Mouse (Mus musculus) stomach, postnatal 0 days (tissue): ENCODE measurements at regions not wholly inside any gene's neighbourhood (a gene's known extent, or its start where the extent isn't known, plus 50 kb on each side); places are given as distances from the start of the nearest gene placed in this dataset.
A peak's percentile ranks its signal among the peaks of the same experiment; 100 is the strongest.

Experiments
- ATAC-seq: fragments of 200-750 bp; cut with Nextera tagmentation; 2 replicates; pipeline ENCODE4 v1.8.0; 2017; ENCODE audit not compliant: low FRiP score, low TSS enrichment
- DNase-seq: peaks from one replicate; pipeline ENCODE4 v3.0.0-alpha.2; 2016; ENCODE audit warnings: low spot score
- H3K27ac ChIP-seq: fragments of 300-500 bp; sonication (generic); replicated peaks from 2 replicates; pipeline ENCODE4 v1.5.1; 2014; ENCODE audit warnings: mild to moderate bottlenecking, control low read depth
- H3K27me3 ChIP-seq: fragments of 300-500 bp; sonication (generic); 2 replicates; pipeline ENCODE4 v1.6.1; 2014; ENCODE audit warnings: low read length; ENCODE audit not compliant: control insufficient read depth, insufficient read depth
- H3K36me3 ChIP-seq: fragments of 300-500 bp; sonication (generic); 2 replicates; pipeline ENCODE4 v1.6.1; 2014; ENCODE audit warnings: low read length, mixed read lengths; ENCODE audit not compliant: control insufficient read depth, insufficient read depth
- H3K4me1 ChIP-seq: fragments of 300-500 bp; sonication (generic); replicated peaks from 2 replicates; pipeline ENCODE4 v1.6.1; 2014; ENCODE audit warnings: antibody characterized with exemption; ENCODE audit not compliant: control insufficient read depth, insufficient read depth
- H3K4me2 ChIP-seq: fragments of 300-500 bp; sonication (generic); replicated peaks from 2 replicates; pipeline ENCODE4 v1.6.1; 2014; ENCODE audit warnings: low read depth, mild to moderate bottlenecking, control low read depth, moderate library complexity
- H3K4me3 ChIP-seq: fragments of 300-500 bp; sonication (generic); 2 replicates; pipeline ENCODE4 v1.5.1; 2014; ENCODE audit warnings: low read depth, low read length, control low read depth
- H3K9ac ChIP-seq: fragments of 300-500 bp; sonication (generic); 2 replicates; pipeline ENCODE4 v1.6.1; 2014; ENCODE audit warnings: mild to moderate bottlenecking, low read length, control low read depth, mixed read lengths
- H3K9me3 ChIP-seq: fragments of 300-500 bp; sonication (generic); 2 replicates; pipeline ENCODE4 v1.6.1; 2016; ENCODE audit warnings: low read length; ENCODE audit not compliant: control insufficient read depth
- CTCF ChIP-seq: IDR thresholded peaks from 2 replicates; pipeline ENCODE4 v1.5.1; 2016; ENCODE audit warnings: antibody characterized with exemption, low read depth, mild to moderate bottlenecking, moderate library complexity
- EP300 ChIP-seq: optimal IDR thresholded peaks from 2 replicates; pipeline ENCODE3; 2016; ENCODE audit warnings: antibody characterized with exemption
- WGBS: fragments of 180-500 bp; shearing (Covaris S2); extraction: QIAGEN DNeasy Blood & Tissue Kit; methylation state at CpG from one replicate; pipeline ENCODE4 v1.1.7; 2014; 5-methylcytosine and 5-hydroxymethylcytosine counted together

DNA sequence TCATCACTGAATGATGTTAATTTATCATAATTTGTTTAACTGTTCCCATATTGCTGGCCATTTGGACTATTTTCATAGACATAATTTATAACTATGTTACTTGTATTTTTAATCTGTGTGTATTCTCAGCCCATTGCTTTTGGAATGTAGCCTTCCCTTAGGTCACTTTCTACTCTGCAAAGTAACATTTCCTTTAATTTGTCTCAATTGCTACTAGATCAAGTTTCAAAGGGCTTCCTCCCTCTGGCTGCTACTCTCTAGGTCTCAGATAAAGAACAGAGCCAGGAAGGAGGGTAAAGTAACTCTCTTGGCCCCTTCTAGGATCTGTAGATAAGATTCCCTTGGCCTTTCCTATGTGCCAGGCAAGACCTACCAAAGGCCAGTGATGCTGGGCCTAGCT, 85.4 kb downstream of the Prlhr start:
- no peaks in the 10 kb centered on the region for H3K27me3 ChIP-seq
- ATAC-seq (no peak), DNase-seq (no peak)
- TF ChIP-seq EP300 (no peak), CTCF (no peak)
- no peak overlapping the region for H3K9ac ChIP-seq
- H3K27ac ChIP-seq = no peak overlapping the region
- H3K4me3 ChIP-seq = no peak overlapping the region
- H3K4me1 ChIP-seq = no peaks in the 10 kb centered on the region
- H3K9me3 ChIP-seq = no peaks in the 10 kb centered on the region
- H3K4me2 ChIP-seq = no peak overlapping the region
- H3K36me3 ChIP-seq = no peaks in the 10 kb centered on the region

DNA sequence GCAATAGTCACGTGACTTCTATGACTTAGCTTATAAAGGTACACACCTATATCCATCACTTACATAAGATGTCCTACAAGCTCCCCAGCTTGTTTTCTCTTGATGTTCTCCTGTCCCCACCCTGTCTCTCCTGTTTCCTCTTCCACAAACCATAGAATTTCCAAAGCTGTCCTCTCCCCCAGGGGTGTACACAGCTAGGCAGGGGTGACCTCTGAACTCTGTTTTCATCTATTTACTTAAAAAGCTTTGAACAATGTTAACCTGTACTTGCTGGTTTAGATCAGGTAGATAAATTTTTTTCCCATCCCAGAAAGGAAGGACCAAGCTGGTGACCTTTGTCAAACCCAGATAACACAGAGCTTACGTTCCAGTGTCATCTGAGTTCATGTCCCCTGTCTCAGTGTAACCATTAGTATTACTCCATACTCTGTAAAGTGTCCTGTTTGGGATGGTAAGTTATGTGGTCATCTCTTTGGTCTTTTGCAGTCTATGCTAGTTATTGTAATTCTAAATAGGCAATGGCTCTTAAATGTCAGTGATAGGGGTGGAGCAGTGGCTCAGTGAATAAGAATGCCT, 89.0 kb downstream of the Prlhr start:
- H3K9ac ChIP-seq = no peak overlapping the region
- no peak overlapping the region for H3K27ac ChIP-seq
- H3K4me3 ChIP-seq = no peak overlapping the region
- no peak for TF ChIP-seq EP300
- TF ChIP-seq CTCF = no peak
- H3K9me3 ChIP-seq = no peaks in the 10 kb centered on the region
- WGBS = 74% methylated on average over 2 of the region's 2 CpGs
- ATAC-seq = no peak
- no peaks in the 10 kb centered on the region for H3K36me3 ChIP-seq
- H3K4me1 ChIP-seq = no peaks in the 10 kb centered on the region
- no peak for DNase-seq
- no peak overlapping the region for H3K4me2 ChIP-seq
- no peaks in the 10 kb centered on the region for H3K27me3 ChIP-seq

DNA sequence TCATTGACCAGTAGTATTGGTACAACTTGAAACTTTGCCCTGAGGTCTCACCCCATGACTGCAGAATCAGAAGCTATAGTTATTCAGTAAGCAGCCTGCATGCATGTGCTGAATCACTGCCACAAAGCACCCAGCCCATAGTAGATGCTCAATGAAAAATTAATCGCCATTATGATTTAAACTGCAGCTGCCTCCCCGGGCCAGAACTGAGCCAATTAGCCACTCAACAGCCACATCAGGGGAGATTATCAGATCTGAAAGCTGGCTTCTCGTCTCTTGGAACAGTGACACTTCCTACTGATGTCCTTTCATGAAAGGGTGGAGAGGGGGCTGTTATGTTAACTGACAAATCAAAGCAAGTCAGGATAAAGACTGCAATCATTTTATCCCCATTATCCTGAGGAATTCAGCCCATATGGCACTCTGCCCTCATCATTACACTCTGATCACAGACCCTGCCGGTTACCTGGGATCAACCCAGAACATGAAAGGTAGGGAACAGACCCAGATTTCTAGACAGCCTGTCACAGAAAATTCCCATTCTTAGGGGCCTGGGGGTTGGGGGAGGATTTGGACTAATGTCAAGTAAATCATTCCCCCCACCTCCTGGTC, 104.0 kb downstream of the Prlhr start:
- H3K9ac ChIP-seq = no peak overlapping the region
- no peak overlapping the region for H3K4me3 ChIP-seq
- WGBS = 57% methylated on average over 4 of the region's 4 CpGs
- H3K9me3 ChIP-seq = no peaks in the 10 kb centered on the region
- no peaks in the 10 kb centered on the region for H3K4me1 ChIP-seq
- TF ChIP-seq CTCF (no peak), EP300 (no peak)
- DNase-seq (no peak), ATAC-seq (no peak)
- no peaks in the 10 kb centered on the region for H3K36me3 ChIP-seq
- no peak overlapping the region for H3K27ac ChIP-seq
- no peak overlapping the region for H3K4me2 ChIP-seq
- no peaks in the 10 kb centered on the region for H3K27me3 ChIP-seq

DNA sequence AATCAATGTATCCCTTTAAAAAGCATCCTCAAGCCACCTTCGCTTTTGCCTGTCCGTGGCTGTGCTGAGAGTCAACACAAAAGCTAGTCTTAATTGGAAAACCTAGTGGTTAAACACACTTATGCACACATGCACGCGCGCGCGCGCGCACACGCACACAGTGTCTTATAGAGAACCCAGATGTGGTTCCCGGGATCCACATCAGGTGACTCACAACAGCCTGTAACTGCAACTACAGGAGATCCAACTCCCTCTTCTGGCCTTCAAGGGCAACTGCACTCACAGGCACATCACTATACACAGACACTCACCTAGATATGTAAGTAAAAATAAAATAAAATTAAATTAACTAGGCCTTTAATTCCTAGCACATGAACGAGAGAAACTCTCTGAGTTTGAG, 118.4 kb upstream of the Fam204a start:
- DNase-seq (no peak), ATAC-seq (no peak)
- no peaks in the 10 kb centered on the region for H3K27me3 ChIP-seq
- H3K4me1 ChIP-seq = no peaks in the 10 kb centered on the region
- no peaks in the 10 kb centered on the region for H3K36me3 ChIP-seq
- WGBS = 92% methylated on average over 12 of the region's 12 CpGs
- H3K4me2 ChIP-seq = no peak overlapping the region
- H3K27ac ChIP-seq = no peak overlapping the region
- H3K9me3 ChIP-seq = no peaks in the 10 kb centered on the region
- no peak overlapping the region for H3K4me3 ChIP-seq
- no peak overlapping the region for H3K9ac ChIP-seq
- TF ChIP-seq EP300 (no peak), CTCF (no peak)

DNA sequence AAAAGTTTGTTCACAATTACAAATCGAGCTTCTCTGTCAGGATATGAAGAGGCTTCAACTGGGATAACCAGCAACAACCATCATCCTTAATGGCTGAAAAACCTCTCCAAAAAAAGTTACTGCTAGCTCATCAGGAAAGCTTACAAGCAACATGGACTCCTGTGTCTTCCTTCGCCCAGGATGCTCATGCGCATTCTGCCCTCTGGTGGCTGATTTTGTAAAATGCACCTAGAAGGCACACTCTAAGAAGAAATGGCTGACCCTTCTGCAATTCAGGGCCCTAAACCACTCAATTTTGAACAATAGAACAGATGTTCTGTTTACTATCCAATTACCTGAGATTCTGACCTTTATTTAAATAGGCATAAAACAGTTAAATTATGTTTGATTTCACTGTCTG, 115.0 kb upstream of the Fam204a start:
- Histone ChIP-seq H3K4me1 (no peaks in the 10 kb centered on the region), H3K27me3 (no peaks in the 10 kb centered on the region), H3K9ac (no peak overlapping the region), H3K4me2 (no peak overlapping the region), H3K36me3 (no peaks in the 10 kb centered on the region), H3K27ac (no peak overlapping the region), H3K4me3 (no peak overlapping the region), H3K9me3 (no peaks in the 10 kb centered on the region)
- 9% methylated on average over 3 of the region's 3 CpGs for WGBS
- ATAC-seq = no peak
- peak; percentile 55 for DNase-seq
- TF ChIP-seq CTCF (peak; percentile 89), EP300 (no peak)

DNA sequence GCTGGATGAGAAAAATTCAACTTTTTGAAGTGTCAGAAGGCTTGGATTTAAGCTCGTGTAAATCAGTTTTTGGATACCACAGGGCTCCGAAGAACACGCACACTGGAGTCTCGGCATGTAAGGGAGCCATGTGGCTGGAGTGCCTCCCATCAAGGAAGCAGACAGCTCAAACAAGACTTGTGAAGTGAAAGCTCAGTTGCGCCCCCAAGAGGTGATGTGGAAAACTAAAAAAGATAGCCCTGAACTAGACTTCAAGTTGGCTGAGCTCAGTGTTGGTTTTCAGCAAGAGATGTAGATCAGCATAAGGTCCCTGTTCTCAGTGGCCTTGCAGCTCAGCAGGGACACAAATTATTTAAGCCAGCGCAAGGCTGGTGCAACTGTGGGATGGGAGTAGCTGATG, 113.7 kb upstream of the Fam204a start:
- H3K9me3 ChIP-seq = no peaks in the 10 kb centered on the region
- H3K4me2 ChIP-seq = no peak overlapping the region
- H3K36me3 ChIP-seq = no peaks in the 10 kb centered on the region
- no peak overlapping the region for H3K9ac ChIP-seq
- H3K27me3 ChIP-seq = no peaks in the 10 kb centered on the region
- no peak overlapping the region for H3K27ac ChIP-seq
- no peak for ATAC-seq
- 82% methylated on average over 6 of the region's 6 CpGs for WGBS
- H3K4me3 ChIP-seq = no peak overlapping the region
- H3K4me1 ChIP-seq = no peaks in the 10 kb centered on the region
- TF ChIP-seq CTCF (peak; percentile 27), EP300 (no peak)
- DNase-seq = no peak
